Comparison of ENCODE assay signal across 7 mouse cellular contexts in the genomic region with DNA sequence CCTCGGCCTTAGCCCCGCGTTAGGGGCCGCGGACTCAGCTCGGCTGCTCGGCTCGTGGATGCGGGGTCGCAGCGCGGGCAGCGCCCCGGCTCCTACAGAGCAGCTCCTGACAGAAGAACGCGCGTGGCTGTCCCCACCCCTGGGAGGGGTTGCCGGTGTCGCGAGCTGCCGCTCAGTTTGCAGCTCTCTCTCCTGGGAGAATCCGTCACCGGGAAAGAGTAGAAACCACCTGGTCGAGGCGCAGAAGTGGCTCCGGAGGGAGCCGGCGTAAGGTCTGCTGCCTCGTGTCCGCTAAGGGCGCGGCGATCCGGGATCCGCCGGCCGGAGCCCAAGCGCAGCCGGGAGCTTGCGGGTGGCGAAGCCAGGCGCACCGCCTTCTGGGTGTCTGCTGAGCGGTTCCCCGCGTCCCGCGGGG. TPM values are rescaled to one million over a fixed set of nuclear protein-coding genes. Genes with fewer than 3 reads are reported as not detected.
DNase-seq lines count a peak whose midpoint lies in the region; ATAC-seq lines count a peak whose summit lies in the region.

No protein-coding gene starts in this region.

- DNase-seq in left cerebral cortex, postnatal 14 days (ENCODE audit: low spot score in 2 of 2): peak; percentile 41 to 65
- no peak for DNase-seq in left cerebral cortex, postnatal 10 days (ENCODE audit: extremely low spot score in 1 of 2, low spot score in 2 of 2)
- DNase-seq in hindbrain, embryonic 10.5 days (ENCODE audit: low spot score): no peak
- DNase-seq in B cell, adult 2 months: no peak
- no peak for DNase-seq in cerebellum, postnatal 14 days

- intact Hi-C loops in left cerebral cortex, postnatal 14 days (cut with DNase I): loop anchor here (2.0 to 5.0 kb wide), 3 partner anchors 40 to 255 kb away; a partner anchor contains a TSS
- intact Hi-C loops in left cerebral cortex, postnatal 10 days (cut with DNase I): loop anchor here (5.0 kb wide), 3 partner anchors 40 to 60 kb away; a partner anchor contains a TSS

- ATAC-seq in lung, embryonic 16.5 days (ENCODE audit: low read depth): peak; percentile 44

- peaks cover 3% of the 10 kb centered on the region; the same call in 1 of the 2 replicates for H3K4me1 ChIP-seq in brown adipose tissue, adult 24 weeks (ENCODE audit: control insufficient read depth, insufficient read depth, insufficient read length, low read length)
- peaks cover 23% of the 10 kb centered on the region for H3K4me1 ChIP-seq in hindbrain, embryonic 10.5 days (replicated peaks)
- H3K4me1 ChIP-seq in lung, embryonic 16.5 days (replicated peaks; ENCODE audit: control insufficient read depth, insufficient read depth, low read length): peaks cover 4% of the 10 kb centered on the region

- H3K4me3 ChIP-seq in brown adipose tissue, adult 24 weeks (ENCODE audit: insufficient read depth, low read depth, low read length): peak overlapping the region; percentile 90
- H3K4me3 ChIP-seq in hindbrain, embryonic 10.5 days: peak overlapping the region; percentile 71
- peak overlapping the region; percentile 63 for H3K4me3 ChIP-seq in lung, embryonic 16.5 days (ENCODE audit: low read length)

- peak overlapping the region; percentile 100 for H3K4me2 ChIP-seq in lung, embryonic 16.5 days (ENCODE audit: low read depth, low read length)

- H3K27ac ChIP-seq in brown adipose tissue, adult 24 weeks (replicated peaks; ENCODE audit: low read depth, low read length): peak overlapping the region; percentile 47
- H3K27ac ChIP-seq in hindbrain, embryonic 10.5 days: peak overlapping the region; percentile 90
- H3K27ac ChIP-seq in lung, embryonic 16.5 days (ENCODE audit: low read length): peak overlapping the region; percentile 15; the same call in 1 of the 2 replicates

- H3K9ac ChIP-seq in lung, embryonic 16.5 days (ENCODE audit: low read length): peak overlapping the region; percentile 66

- H3K36me3 ChIP-seq in hindbrain, embryonic 10.5 days: no peaks in the 10 kb centered on the region
- no peaks in the 10 kb centered on the region for H3K36me3 ChIP-seq in lung, embryonic 16.5 days (ENCODE audit: control insufficient read depth, insufficient read depth, low read length)

- no peaks in the 10 kb centered on the region for H3K9me3 ChIP-seq in hindbrain, embryonic 10.5 days
- 0 out of 2 replicates have a peak, but pooled peaks cover 2% of the 10 kb centered on the region for H3K9me3 ChIP-seq in lung, embryonic 16.5 days (ENCODE audit: control insufficient read depth, low read length)

- under 1% methylated on average over 48 of the region's 48 CpGs for WGBS in hindbrain, embryonic 10.5 days
- WGBS in lung, embryonic 16.5 days: 0% methylated on average over 39 of the region's 48 CpGs

- H3K27me3 ChIP-seq in hindbrain, embryonic 10.5 days (ENCODE audit: insufficient read depth, poor library complexity, severe bottlenecking): peaks cover 41% of the 10 kb centered on the region
- peaks cover 15% of the 10 kb centered on the region for H3K27me3 ChIP-seq in lung, embryonic 16.5 days (ENCODE audit: control insufficient read depth, insufficient read depth, low read depth, low read length)

RNA-seq across cellular contexts. Expression of a gene that starts 0.4 kb away (rescaled TPM):
- 10 to 100 TPM; 41.1 to 41.3 TPM for total RNA-seq in left cerebral cortex, postnatal 14 days (2021)
- 10 to 100 TPM; 25.9 to 29.4 TPM for total RNA-seq in left cerebral cortex, postnatal 10 days (2021)
- 2.2 and 3.1 TPM in 2 replicates for polyA plus RNA-seq in brown adipose tissue, adult 24 weeks (2012; ENCODE audit: insufficient read depth, insufficient read length, missing spikeins)
- polyA plus RNA-seq in hindbrain, embryonic 10.5 days (2016; fragmentation: Nextera tagmentation; extraction: Ambion mirVana): 1.3 and 2.2 TPM in 2 replicates
- polyA plus RNA-seq in lung, embryonic 16.5 days (2015; fragmentation: Nextera tagmentation; extraction: Ambion mirVana): 0.58 and 0.60 TPM in 2 replicates

RNA-seq across cellular contexts. Expression of a gene that starts 52.7 kb away (rescaled TPM):
- 10 to 100 TPM; 89.9 to 94.8 TPM for total RNA-seq in left cerebral cortex, postnatal 14 days (2021)
- total RNA-seq in left cerebral cortex, postnatal 10 days (2021): 10 to 100 TPM; 86.9 to 88.1 TPM
- polyA plus RNA-seq in brown adipose tissue, adult 24 weeks (2012; ENCODE audit: insufficient read depth, insufficient read length, missing spikeins): 323 and 343 TPM in 2 replicates
- polyA plus RNA-seq in hindbrain, embryonic 10.5 days (2016; fragmentation: Nextera tagmentation; extraction: Ambion mirVana): 131 and 143 TPM in 2 replicates
- 118 and 121 TPM in 2 replicates for polyA plus RNA-seq in lung, embryonic 16.5 days (2015; fragmentation: Nextera tagmentation; extraction: Ambion mirVana)

Comparison
In these comparisons a context has a peak if more than half of its experiments do, and no peak if none do; other contexts are left out.
1. DNase-seq: peak in left cerebral cortex, postnatal 14 days (2 of 2); none in left cerebral cortex, postnatal 10 days (0 of 2), hindbrain, embryonic 10.5 days (single experiment), B cell, adult 2 months (0 of 2) and cerebellum, postnatal 14 days (0 of 2).
2. H3K27ac ChIP-seq: peak in every context shown above with its lines; median percentile 90 in hindbrain, embryonic 10.5 days; 47 in brown adipose tissue, adult 24 weeks; 15 in lung, embryonic 16.5 days.
3. Peak in every context shown above with its lines, with median percentiles within 50 percentile points of each other: H3K4me3 ChIP-seq.